Mouse (Mus musculus): Measurements from ENCODE around the gene Aloxe3. TPM values are rescaled to one million over a fixed set of nuclear protein-coding genes. Genes with fewer than 3 reads are reported as not detected.

Gene Aloxe3
- polyA plus RNA-seq, 1 experiment from 2014 or later, result 0.74 TPM

DNA sequence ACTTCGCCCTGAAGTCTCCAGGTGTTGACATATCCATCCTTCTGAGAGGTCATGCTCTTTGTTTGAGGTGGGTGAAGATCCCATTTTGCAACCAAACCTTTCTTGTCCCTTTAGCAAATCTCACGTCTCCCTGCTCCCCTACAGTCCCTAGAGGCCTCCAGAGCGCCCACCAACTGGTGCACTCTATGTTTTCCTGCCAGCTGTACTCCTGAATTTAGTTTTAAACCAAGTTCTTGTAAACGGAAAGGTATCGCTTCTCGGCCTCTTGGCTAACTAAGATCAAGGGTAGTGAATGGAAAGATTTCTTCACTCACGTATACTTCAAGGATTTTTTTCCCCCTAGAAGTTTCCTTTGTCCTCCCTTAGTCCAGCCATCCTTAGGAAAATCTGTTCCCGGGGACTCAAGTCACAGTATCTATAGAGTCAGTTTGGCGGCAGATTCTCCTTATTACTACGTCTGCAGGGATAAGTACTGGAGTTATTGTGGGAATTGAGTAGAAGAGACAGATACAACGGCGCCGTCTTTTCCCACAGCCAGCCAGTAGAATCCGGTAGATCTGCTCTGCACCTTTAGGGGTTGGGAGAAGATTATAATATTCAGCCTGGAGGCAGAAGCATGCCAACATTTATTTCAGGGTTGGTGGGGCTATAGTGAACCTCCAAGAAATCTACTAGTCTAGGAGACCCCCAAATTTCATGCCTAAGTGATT is 6.1 kb upstream of the Aloxe3 start:
- H3K9ac ChIP-seq (ENCODE audit: low read length), result peak overlapping the region; percentile 6; the same call in 1 of the 2 replicates
- H3K27me3 ChIP-seq (ENCODE audit: control insufficient read depth, insufficient read depth, low read length), result peaks cover 15% of the 10 kb centered on the region
- no peak for ATAC-seq (ENCODE audit: low FRiP score)
- H3K4me2 ChIP-seq, result peak overlapping the region; percentile 87
- H3K27ac ChIP-seq (ENCODE audit: low read depth, low read length), result no peak overlapping the region
- H3K4me1 ChIP-seq (ENCODE audit: control insufficient read depth, insufficient read depth, low read length), result peaks cover 28% of the 10 kb centered on the region
- H3K36me3 ChIP-seq (ENCODE audit: control insufficient read depth, insufficient read depth, low read length), result no peaks in the 10 kb centered on the region
- 26% methylated on average over 14 of the region's 14 CpGs for WGBS
- H3K4me3 ChIP-seq (ENCODE audit: low read depth, low read length), result peak overlapping the region; percentile 74
- DNase-seq (ENCODE audit: low spot score, missing footprints), result no peak
- H3K9me3 ChIP-seq (ENCODE audit: control insufficient read depth, low read length), result no peaks in the 10 kb centered on the region

GRCm38 (mm10) chr11:69120221-69121000 is 5.3 kb upstream of the Aloxe3 start, which contains the start of gene Hes7:
Hes7 (plus strand) TSS chr11:69120404.
- no peaks in the 10 kb centered on the region for H3K36me3 ChIP-seq (ENCODE audit: control insufficient read depth, insufficient read depth, low read length)
- peaks cover 14% of the 10 kb centered on the region for H3K27me3 ChIP-seq (ENCODE audit: control insufficient read depth, insufficient read depth, low read length)
- 1% methylated on average over 27 of the region's 27 CpGs for WGBS
- H3K9ac ChIP-seq (ENCODE audit: low read length), result peak within 1 kb of the TSS; percentile 55
- peaks cover 28% of the 10 kb centered on the region for H3K4me1 ChIP-seq (ENCODE audit: control insufficient read depth, insufficient read depth, low read length)
- H3K27ac ChIP-seq (ENCODE audit: low read depth, low read length), result no peak within 1 kb of the TSS
- DNase-seq (ENCODE audit: low spot score, missing footprints), result peak; percentile 95
- no peak for ATAC-seq (ENCODE audit: low FRiP score)
- H3K4me2 ChIP-seq, result peak within 1 kb of the TSS; percentile 87
- H3K9me3 ChIP-seq (ENCODE audit: control insufficient read depth, low read length), result no peaks in the 10 kb centered on the region
- H3K4me3 ChIP-seq (ENCODE audit: low read depth, low read length), result peak within 1 kb of the TSS; percentile 74

GRCm38 (mm10) chr11:69121001-69121740 is 4.5 kb upstream of the Aloxe3 start:
- Histone ChIP-seq H3K9me3 (ENCODE audit: control insufficient read depth, low read length) (no peaks in the 10 kb centered on the region), H3K27me3 (ENCODE audit: control insufficient read depth, insufficient read depth, low read length) (peaks cover 12% of the 10 kb centered on the region), H3K4me3 (ENCODE audit: low read depth, low read length) (peak overlapping the region; percentile 59), H3K36me3 (ENCODE audit: control insufficient read depth, insufficient read depth, low read length) (no peaks in the 10 kb centered on the region), H3K27ac (ENCODE audit: low read depth, low read length) (no peak overlapping the region), H3K4me2 (peak overlapping the region; percentile 87), H3K9ac (ENCODE audit: low read length) (peak overlapping the region; percentile 55), H3K4me1 (ENCODE audit: control insufficient read depth, insufficient read depth, low read length) (peaks cover 36% of the 10 kb centered on the region)
- under 1% methylated on average over 33 of the region's 33 CpGs for WGBS
- no peak for ATAC-seq (ENCODE audit: low FRiP score)
- DNase-seq (ENCODE audit: low spot score, missing footprints), result peak; percentile 96

DNA sequence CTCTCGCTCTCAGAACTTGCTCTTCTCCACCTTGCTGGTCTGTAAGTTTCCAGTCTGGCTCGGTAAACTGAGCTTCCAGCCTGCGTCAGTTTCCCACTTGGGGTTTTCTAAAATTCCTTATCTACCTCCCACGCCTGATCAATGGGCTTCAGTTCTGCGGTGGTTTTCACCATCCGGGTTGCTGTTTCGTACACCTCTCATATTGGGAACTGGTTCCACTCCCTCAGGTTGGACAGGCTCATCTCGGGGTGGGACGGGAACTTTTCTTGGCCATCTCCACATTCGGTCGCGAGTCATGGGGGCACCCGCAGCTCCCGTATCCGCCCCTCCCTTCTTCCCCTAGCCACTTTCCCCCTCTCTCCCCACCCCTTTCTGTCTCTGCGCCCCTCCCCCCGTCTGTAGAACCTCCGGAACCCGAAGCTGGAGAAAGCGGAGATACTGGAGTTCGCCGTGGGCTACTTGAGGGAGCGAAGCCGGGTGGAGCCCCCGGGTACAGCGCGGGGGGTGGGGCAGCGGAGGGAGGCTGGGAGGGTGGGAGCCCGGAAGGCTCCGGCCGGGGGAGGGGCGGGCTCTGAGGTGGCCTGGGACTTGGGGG is 3.9 kb upstream of the Aloxe3 start:
- H3K9me3 ChIP-seq (ENCODE audit: control insufficient read depth, low read length), result no peaks in the 10 kb centered on the region
- DNase-seq (ENCODE audit: low spot score, missing footprints) (peak; percentile 96), ATAC-seq (ENCODE audit: low FRiP score) (no peak)
- peak overlapping the region; percentile 87 for H3K4me2 ChIP-seq
- H3K4me3 ChIP-seq (ENCODE audit: low read depth, low read length), result peak overlapping the region; percentile 59
- peaks cover 37% of the 10 kb centered on the region for H3K4me1 ChIP-seq (ENCODE audit: control insufficient read depth, insufficient read depth, low read length)
- H3K36me3 ChIP-seq (ENCODE audit: control insufficient read depth, insufficient read depth, low read length), result no peaks in the 10 kb centered on the region
- peak overlapping the region; percentile 55 for H3K9ac ChIP-seq (ENCODE audit: low read length)
- under 1% methylated on average over 32 of the region's 32 CpGs for WGBS
- H3K27me3 ChIP-seq (ENCODE audit: control insufficient read depth, insufficient read depth, low read length), result peaks cover 12% of the 10 kb centered on the region
- H3K27ac ChIP-seq (ENCODE audit: low read depth, low read length), result no peak overlapping the region

DNA sequence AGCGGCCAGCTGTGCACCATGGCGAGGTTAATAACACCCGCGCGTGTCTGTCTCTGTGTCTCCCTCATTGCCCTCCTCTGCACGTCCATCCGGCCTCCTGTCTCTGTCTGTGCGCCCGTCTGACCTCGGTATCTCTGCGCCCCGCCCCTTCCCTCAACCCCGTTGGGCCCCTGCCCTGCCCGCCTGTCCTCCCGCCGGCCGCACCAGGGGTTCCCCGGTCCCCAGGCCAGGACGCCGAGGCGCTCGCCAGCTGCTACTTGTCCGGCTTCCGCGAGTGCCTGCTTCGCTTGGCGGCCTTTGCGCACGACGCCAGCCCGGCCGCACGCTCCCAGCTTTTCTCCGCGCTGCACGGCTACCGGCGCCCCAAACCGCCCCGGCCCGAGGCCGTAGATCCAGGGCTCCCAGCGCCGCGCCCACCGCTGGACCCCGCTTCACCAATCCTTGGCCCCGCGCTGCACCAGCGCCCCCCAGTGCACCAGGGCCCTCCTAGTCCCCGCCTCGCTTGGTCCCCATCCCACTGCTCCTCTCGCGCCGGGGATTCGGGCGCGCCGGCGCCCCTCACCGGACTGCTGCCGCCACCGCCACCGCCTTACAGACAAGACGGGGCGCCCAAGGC is 3.3 kb upstream of the Aloxe3 start, which contains the start of gene 9130213A22Rik:
9130213A22Rik (minus strand) TSS at position 254 of the 616 bp plus-strand sequence.
- peak within 1 kb of the TSS; percentile 55 for H3K9ac ChIP-seq (ENCODE audit: low read length)
- DNase-seq (ENCODE audit: low spot score, missing footprints) (peak; percentile 98), ATAC-seq (ENCODE audit: low FRiP score) (peak; percentile 72)
- peak within 1 kb of the TSS; percentile 87 for H3K4me2 ChIP-seq
- H3K27me3 ChIP-seq (ENCODE audit: control insufficient read depth, insufficient read depth, low read length), result peaks cover 12% of the 10 kb centered on the region
- H3K4me1 ChIP-seq (ENCODE audit: control insufficient read depth, insufficient read depth, low read length), result peaks cover 35% of the 10 kb centered on the region
- peak within 1 kb of the TSS; percentile 8; the same call in 1 of the 2 replicates for H3K27ac ChIP-seq (ENCODE audit: low read depth, low read length)
- H3K4me3 ChIP-seq (ENCODE audit: low read depth, low read length), result peak within 1 kb of the TSS; percentile 59
- under 1% methylated on average over 57 of the region's 66 CpGs for WGBS
- no peaks in the 10 kb centered on the region for H3K36me3 ChIP-seq (ENCODE audit: control insufficient read depth, insufficient read depth, low read length)
- H3K9me3 ChIP-seq (ENCODE audit: control insufficient read depth, low read length), result no peaks in the 10 kb centered on the region

DNA sequence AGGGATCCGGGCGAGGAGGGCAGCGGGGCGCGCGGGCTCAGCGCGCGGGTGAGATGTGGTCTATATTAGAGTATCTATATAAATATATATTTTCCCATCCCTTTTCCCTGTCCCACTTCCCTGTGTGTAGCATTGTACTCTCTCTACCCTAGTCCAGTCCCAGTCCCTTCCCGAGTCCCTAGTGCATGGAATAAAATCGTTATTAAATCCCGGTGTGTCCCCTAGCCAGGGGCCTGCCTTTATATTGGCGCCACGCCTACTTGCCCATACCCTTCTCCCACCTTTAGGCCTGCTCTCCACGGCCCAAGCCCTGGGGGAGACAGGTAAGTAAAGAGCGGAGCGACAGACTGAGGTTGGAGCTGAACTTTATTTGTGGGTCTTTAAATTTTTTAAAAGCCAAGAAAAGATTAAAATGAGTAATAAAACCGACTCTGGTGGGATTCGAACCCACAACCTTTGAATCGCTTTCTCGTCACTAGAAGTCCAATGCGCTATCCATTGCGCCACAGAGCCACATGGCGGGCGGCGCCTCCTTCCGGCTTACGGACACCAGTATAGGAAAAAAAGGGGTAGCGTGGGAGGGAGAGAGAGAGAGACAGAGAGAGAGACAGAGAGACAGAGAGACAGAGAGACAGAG is 2.5 kb upstream of the Aloxe3 start:
- WGBS, result under 1% methylated on average over 29 of the region's 29 CpGs
- Histone ChIP-seq H3K9me3 (ENCODE audit: control insufficient read depth, low read length) (no peaks in the 10 kb centered on the region), H3K36me3 (ENCODE audit: control insufficient read depth, insufficient read depth, low read length) (no peaks in the 10 kb centered on the region), H3K27ac (ENCODE audit: low read depth, low read length) (no peak overlapping the region; the same call in 1 of the 2 replicates), H3K9ac (ENCODE audit: low read length) (peak overlapping the region; percentile 55), H3K4me3 (ENCODE audit: low read depth, low read length) (peak overlapping the region; percentile 59), H3K4me2 (peak overlapping the region; percentile 87), H3K4me1 (ENCODE audit: control insufficient read depth, insufficient read depth, low read length) (peaks cover 34% of the 10 kb centered on the region), H3K27me3 (ENCODE audit: control insufficient read depth, insufficient read depth, low read length) (peaks cover 12% of the 10 kb centered on the region)
- ATAC-seq (ENCODE audit: low FRiP score) (0 out of 2 replicates have a peak, but pooled peaks have one; percentile 15), DNase-seq (ENCODE audit: low spot score, missing footprints) (peak; percentile 100)

DNA sequence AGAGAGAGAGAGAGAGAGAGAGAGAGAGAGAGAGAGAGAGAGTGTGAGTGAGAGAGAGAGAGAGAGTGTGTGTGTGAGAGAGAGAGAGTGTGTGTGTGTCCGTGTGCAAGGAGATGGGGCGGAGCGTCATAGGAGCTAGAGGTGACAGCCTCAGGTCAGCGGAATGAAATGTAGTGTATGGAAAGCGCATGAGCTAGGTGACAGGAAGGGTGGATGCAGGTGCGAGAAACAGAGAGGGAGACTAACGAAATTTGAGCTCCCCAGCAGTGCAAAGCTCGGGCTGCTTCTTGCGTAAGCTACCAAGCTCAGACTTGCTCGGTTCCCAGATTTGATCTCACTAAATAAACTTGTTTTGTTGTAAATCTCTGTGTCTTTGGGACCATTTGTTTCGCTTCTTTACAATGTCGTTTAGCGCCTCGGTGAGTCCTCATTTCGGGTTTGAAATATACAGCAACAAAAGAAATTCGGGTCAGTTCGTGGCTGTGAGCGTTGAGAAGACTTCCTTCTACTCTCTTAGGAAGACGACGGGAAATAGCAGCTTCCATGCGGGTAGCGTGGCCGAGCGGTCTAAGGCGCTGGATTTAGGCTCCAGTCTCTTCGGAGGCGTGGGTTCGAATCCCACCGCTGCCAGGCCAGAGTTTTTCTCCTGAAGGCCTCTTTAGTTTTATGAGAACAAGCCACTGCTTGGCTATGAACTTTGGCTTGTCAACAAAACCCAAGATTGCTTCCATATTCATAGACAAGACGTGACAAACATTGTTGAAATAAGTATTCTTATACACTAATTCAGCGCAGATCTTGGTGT is 1.8 kb upstream of the Aloxe3 start:
- H3K4me2 ChIP-seq, result peak overlapping the region; percentile 87
- peak overlapping the region; percentile 58 for H3K9ac ChIP-seq (ENCODE audit: low read length)
- peaks cover 33% of the 10 kb centered on the region for H3K4me1 ChIP-seq (ENCODE audit: control insufficient read depth, insufficient read depth, low read length)
- WGBS, result under 1% methylated on average over 31 of the region's 31 CpGs
- 0 out of 2 replicates have a peak overlapping the region, but pooled peaks have one; percentile 8 for H3K27ac ChIP-seq (ENCODE audit: low read depth, low read length)
- ATAC-seq (ENCODE audit: low FRiP score) (peak; percentile 74), DNase-seq (ENCODE audit: low spot score, missing footprints) (peak; percentile 100)
- peaks cover 12% of the 10 kb centered on the region for H3K27me3 ChIP-seq (ENCODE audit: control insufficient read depth, insufficient read depth, low read length)
- H3K4me3 ChIP-seq (ENCODE audit: low read depth, low read length), result peak overlapping the region; percentile 59
- no peaks in the 10 kb centered on the region for H3K36me3 ChIP-seq (ENCODE audit: control insufficient read depth, insufficient read depth, low read length)
- H3K9me3 ChIP-seq (ENCODE audit: control insufficient read depth, low read length), result no peaks in the 10 kb centered on the region
